Mouse (Mus musculus) CH12.LX (cell line): Measurements from ENCODE around the gene Tiam1. TPM values are rescaled to one million over a fixed set of nuclear protein-coding genes. Genes with fewer than 3 reads are reported as not detected.

Source experiments
- DNase-seq: peaks from one replicate; pipeline ENCODE4 v3.0.0-alpha.2; 2013; ENCODE audit errors: extremely low read depth
- H3K27ac ChIP-seq: 2 replicates; pipeline ENCODE4 v1.5.1; 2012; ENCODE audit warnings: low read depth, mild to moderate bottlenecking, control low read depth, moderate library complexity; ENCODE audit not compliant: insufficient read depth
- H3K27me3 ChIP-seq: replicated peaks from 2 replicates; pipeline ENCODE3; 2012; ENCODE audit warnings: inconsistent platforms
- H3K36me3 ChIP-seq, 2 experiments: replicated peaks in 1 of 2; 2 replicates each; pipeline versions ENCODE3 to v1.6.1; 2012; ENCODE audit warnings: inconsistent platforms in 1 of 2, low read length in 1 of 2, mild to moderate bottlenecking in 1 of 2, mixed read lengths in 1 of 2, moderate library complexity in 1 of 2; ENCODE audit not compliant: control insufficient read depth in 1 of 2, insufficient read depth in 1 of 2
- H3K4me1 ChIP-seq, 2 experiments: 2 replicates each; pipeline ENCODE4 v1.6.1; 2012; ENCODE audit warnings: inconsistent platforms in 1 of 2, moderate library complexity in 1 of 2; ENCODE audit not compliant: insufficient read depth in 2 of 2, control insufficient read depth in 1 of 2
- H3K4me2 ChIP-seq: 2 replicates; pipeline ENCODE4 v1.6.1; 2012; ENCODE audit warnings: low read depth, mild to moderate bottlenecking, control low read depth; ENCODE audit not compliant: poor library complexity, insufficient read depth, severe bottlenecking
- H3K4me3 ChIP-seq, 3 experiments: fragments of 150-350 bp in 1 of 3; sonication (generic) in 1 of 3; replicated peaks in 1 of 3; 2 replicates each; pipeline versions ENCODE3 to v1.5.1; 2011 to 2012; ENCODE audit warnings: low read depth in 2 of 3, low read length in 2 of 3, mild to moderate bottlenecking in 2 of 3, moderate library complexity in 2 of 3, control low read depth in 1 of 3, improper control_type of control experiment in 1 of 3, inconsistent platforms in 1 of 3, mixed read lengths in 1 of 3; ENCODE audit not compliant: poor library complexity in 1 of 3
- H3K79me2 ChIP-seq: replicated peaks from 2 replicates; pipeline ENCODE4 v1.6.1; 2012; ENCODE audit warnings: mild to moderate bottlenecking, moderate library complexity; ENCODE audit not compliant: control insufficient read depth, poor library complexity, insufficient read depth, severe bottlenecking; ENCODE audit errors: extremely low read depth
- H3K9ac ChIP-seq: 2 replicates; pipeline ENCODE4 v1.6.1; 2012; ENCODE audit warnings: low read depth, mild to moderate bottlenecking, control low read depth, moderate library complexity; ENCODE audit not compliant: insufficient read depth
- H3K9me3 ChIP-seq: replicated peaks from 2 replicates; pipeline ENCODE3; 2012; ENCODE audit warnings: low read length, inconsistent platforms, mixed read lengths
- CTCF ChIP-seq, 2 experiments: IDR thresholded peaks in 1 of 2; conservative IDR thresholded peaks in 1 of 2; 2 replicates each; pipeline ENCODE4 v1.5.1; 2011 to 2012; ENCODE audit warnings: low read depth in 2 of 2, low read length in 2 of 2, improper control_type of control experiment in 1 of 2, inconsistent platforms in 1 of 2, mild to moderate bottlenecking in 1 of 2, moderate library complexity in 1 of 2
- ELF1 ChIP-seq: IDR thresholded peaks from 2 replicates; pipeline ENCODE4 v1.6.1; 2014; ENCODE audit warnings: low read depth, mild to moderate bottlenecking, inconsistent platforms, low read length, improper control_type of control experiment
- EP300 ChIP-seq: IDR thresholded peaks from 2 replicates; pipeline ENCODE4 v1.6.1; 2011; ENCODE audit warnings: low read length, improper control_type of control experiment
- GABPA ChIP-seq: IDR thresholded peaks from 2 replicates; pipeline ENCODE4 v1.6.1; 2012; ENCODE audit warnings: low read depth, low read length, improper control_type of control experiment, inconsistent platforms; ENCODE audit not compliant: insufficient replicate concordance
- HCFC1 ChIP-seq: IDR thresholded peaks from 2 replicates; pipeline ENCODE4 v1.6.1; 2012; ENCODE audit warnings: low read depth, mild to moderate bottlenecking, inconsistent platforms, low read length, improper control_type of control experiment
- JUND ChIP-seq: conservative IDR thresholded peaks from 2 replicates; pipeline ENCODE4 v1.6.1; 2011; ENCODE audit warnings: low read depth, low read length, improper control_type of control experiment
- KAT2A ChIP-seq: IDR thresholded peaks from 2 replicates; pipeline ENCODE4 v1.6.1; 2012; ENCODE audit warnings: low read length, improper control_type of control experiment, inconsistent platforms; ENCODE audit not compliant: insufficient replicate concordance
- MAFK ChIP-seq: IDR thresholded peaks from 2 replicates; pipeline ENCODE4 v1.6.1; 2011; ENCODE audit warnings: low read length, improper control_type of control experiment; ENCODE audit not compliant: insufficient replicate concordance
- MAZ ChIP-seq: IDR thresholded peaks from 2 replicates; pipeline ENCODE4 v1.6.1; 2012; ENCODE audit warnings: low read depth, mild to moderate bottlenecking, inconsistent platforms, low read length, improper control_type of control experiment, moderate library complexity
- MEF2A ChIP-seq: IDR thresholded peaks from 2 replicates; pipeline ENCODE4 v1.6.1; 2014; ENCODE audit warnings: low read depth, mild to moderate bottlenecking, inconsistent platforms, low read length, improper control_type of control experiment, borderline replicate concordance
- MXI1 ChIP-seq: IDR thresholded peaks from 2 replicates; pipeline ENCODE4 v1.6.1; 2011; ENCODE audit warnings: mild to moderate bottlenecking, low read depth, low read length, improper control_type of control experiment
- MYC ChIP-seq: IDR thresholded peaks from 2 replicates; pipeline ENCODE4 v1.6.1; 2011; ENCODE audit warnings: low read depth, mild to moderate bottlenecking, improper control_type of control experiment, low read length
- NELFE ChIP-seq: IDR thresholded peaks from 2 replicates; pipeline ENCODE4 v1.6.1; 2011; ENCODE audit warnings: low read depth, low read length, improper control_type of control experiment
- NRF1 ChIP-seq: IDR thresholded peaks from 2 replicates; pipeline ENCODE4 v1.6.1; 2014; ENCODE audit warnings: low read depth, mild to moderate bottlenecking, inconsistent platforms, low read length, improper control_type of control experiment, moderate library complexity
- PAX5 ChIP-seq: IDR thresholded peaks from 2 replicates; pipeline ENCODE4 v1.6.1; 2012; ENCODE audit warnings: low read length, inconsistent platforms, mixed read lengths
- RAD21 ChIP-seq: IDR thresholded peaks from 2 replicates; pipeline ENCODE4 v1.6.1; 2011; ENCODE audit warnings: low read depth, mild to moderate bottlenecking, low read length, improper control_type of control experiment, moderate library complexity
- RCOR1 ChIP-seq: conservative IDR thresholded peaks from 2 replicates; pipeline ENCODE4 v1.6.1; 2012; ENCODE audit warnings: low read depth, mild to moderate bottlenecking, inconsistent platforms, low read length, improper control_type of control experiment
- SMC3 ChIP-seq: IDR thresholded peaks from 2 replicates; pipeline ENCODE4 v1.6.1; 2011; ENCODE audit warnings: low read depth, low read length, improper control_type of control experiment
- TBP ChIP-seq: conservative IDR thresholded peaks from 2 replicates; pipeline ENCODE4 v1.6.1; 2011; ENCODE audit warnings: low read depth, low read length, improper control_type of control experiment
- TCF12 ChIP-seq: IDR thresholded peaks from 2 replicates; pipeline ENCODE4 v1.6.1; 2014; ENCODE audit warnings: low read depth, mild to moderate bottlenecking, inconsistent platforms, low read length, improper control_type of control experiment
- UBTF ChIP-seq: IDR thresholded peaks from 2 replicates; pipeline ENCODE4 v1.6.1; 2012; ENCODE audit warnings: low read depth, mild to moderate bottlenecking, inconsistent platforms, low read length, improper control_type of control experiment, moderate library complexity
- USF1 ChIP-seq: IDR thresholded peaks from 2 replicates; pipeline ENCODE4 v1.6.1; 2014; ENCODE audit warnings: low read depth, mild to moderate bottlenecking, inconsistent platforms, low read length, improper control_type of control experiment
- USF2 ChIP-seq: conservative IDR thresholded peaks from 2 replicates; pipeline ENCODE4 v1.6.1; 2011; ENCODE audit warnings: low read depth, low read length, improper control_type of control experiment
- ZC3H11A ChIP-seq: IDR thresholded peaks from 2 replicates; pipeline ENCODE4 v1.6.1; 2012; ENCODE audit warnings: low read depth, mild to moderate bottlenecking, inconsistent platforms, low read length, improper control_type of control experiment
- ZMIZ1 ChIP-seq: IDR thresholded peaks from 2 replicates; pipeline ENCODE4 v1.6.1; 2012; ENCODE audit warnings: low read depth, mild to moderate bottlenecking, inconsistent platforms, low read length, improper control_type of control experiment
- dilution Hi-C: fragments of 300-500 bp; cut with MboI; formaldehyde crosslinking; loops from 2 replicates; pipeline ENCODE4 v1.14.3; 2020; ENCODE audit warnings: low sequenced_read_pairs; ENCODE audit not compliant: extremely low pct_unique_long_range_greater_than_20kb, extremely low pct_ligation_motif_present
- in situ Hi-C: fragments of 300-500 bp; cut with MboI; formaldehyde crosslinking; loops from 3 replicates; pipeline ENCODE4 v1.14.3; 2019; ENCODE audit warnings: low sequenced_read_pairs, low pct_ligation_motif_present, low pct_unique_long_range_greater_than_20kb, mixed read lengths
- polyA plus RNA-seq: library from polyadenylated mRNA; unstranded; fragments of >175 nt; gene quantifications from 2 replicates; pipeline ENCODE4 v1.2.1, GENCODE M21; 2012; ENCODE audit warnings: low read depth; ENCODE audit not compliant: insufficient read length
- total RNA-seq, 2 experiments: library from RNA; depleted of rRNA; stranded (reverse); fragments of 300-350 nt in 1 of 2; fragments of >200 nt in 1 of 2; gene quantifications; 2 replicates each; pipeline ENCODE4 v1.2.3; 2012 to 2014

The Tiam1 gene
- total and polyA plus RNA-seq, 3 experiments: 0.03 to 0.40 (median 0.04) TPM

GRCm38 (mm10) chr16:90052409-90052808 is 91.2 kb downstream of the Tiam1 start:
- DNase-seq: no peak
- Histone ChIP-seq H3K27ac (no peak overlapping the region), H3K4me3 (no peak overlapping the region), H3K4me1 (no peaks in the 10 kb centered on the region), H3K27me3 (peaks cover 6% of the 10 kb centered on the region), H3K36me3 (no peaks in the 10 kb centered on the region), H3K79me2 (no peaks in the 10 kb centered on the region), H3K4me2 (no peak overlapping the region), H3K9me3 (peaks cover 48% of the 10 kb centered on the region), H3K9ac (no peak overlapping the region)
- dilution Hi-C loops: no loop called here
- in situ Hi-C loops: no loop called here
- no peak for TF ChIP-seq USF2

GRCm38 (mm10) chr16:90051051-90051450 is 92.5 kb downstream of the Tiam1 start:
- peaks cover 8% of the 10 kb centered on the region for H3K27me3 ChIP-seq
- in situ Hi-C loops (no loop called here), dilution Hi-C loops (no loop called here)
- H3K36me3 ChIP-seq: no peaks in the 10 kb centered on the region
- TF ChIP-seq NELFE (no peak), CTCF (conservative IDR thresholded peaks at IDR 0.05 in 1 of 2, IDR thresholded peaks at IDR 0.05 in 1 of 2; ENCODE audit: low read depth in 2 of 2, low read length in 2 of 2) (no peak), USF2 (no peak), ZC3H11A (no peak), JUND (no peak), RAD21 (no peak), ELF1 (no peak), MXI1 (no peak), ZMIZ1 (no peak), TBP (no peak), UBTF (no peak), MAFK (no peak)
- no peak overlapping the region for H3K27ac ChIP-seq
- H3K4me3 ChIP-seq: no peak overlapping the region
- no peak overlapping the region for H3K4me2 ChIP-seq
- H3K9me3 ChIP-seq: peaks cover 48% of the 10 kb centered on the region
- DNase-seq: no peak
- H3K4me1 ChIP-seq: no peaks in the 10 kb centered on the region
- H3K9ac ChIP-seq: no peak overlapping the region
- H3K79me2 ChIP-seq: no peaks in the 10 kb centered on the region

- no peaks in the 10 kb centered on the region for H3K4me1 ChIP-seq
- dilution Hi-C loops (no loop called here), in situ Hi-C loops (no loop called here)
- H3K4me2 ChIP-seq: no peak overlapping the region
- no peak overlapping the region for H3K27ac ChIP-seq
- no peak for TF ChIP-seq SMC3
- no peak for TF ChIP-seq MEF2A
- no peak for TF ChIP-seq KAT2A
- no peak for TF ChIP-seq MAZ
- no peak for TF ChIP-seq NRF1
- TF ChIP-seq RCOR1: no peak
- no peak for TF ChIP-seq EP300
- no peak for TF ChIP-seq UBTF
- no peak for TF ChIP-seq TCF12
- TF ChIP-seq PAX5: no peak
- no peak for TF ChIP-seq USF1
- no peak for TF ChIP-seq GABPA
- no peak for TF ChIP-seq MYC
- TF ChIP-seq HCFC1: no peak
- TF ChIP-seq USF2: no peak
- TF ChIP-seq ZC3H11A: no peak
- peaks cover 41% of the 10 kb centered on the region for H3K9me3 ChIP-seq
- peaks cover 13% of the 10 kb centered on the region for H3K27me3 ChIP-seq
- H3K79me2 ChIP-seq: no peaks in the 10 kb centered on the region
- H3K9ac ChIP-seq: no peak overlapping the region
- H3K36me3 ChIP-seq: no peaks in the 10 kb centered on the region
- no peak overlapping the region for H3K4me3 ChIP-seq
- no peak for DNase-seq
Measured at GRCm38 (mm10) chr16:90047841-90048240, 95.7 kb downstream of the Tiam1 start.
